Mouse (Mus musculus) heart, embryonic 16.5 days (tissue): ENCODE data around the gene Cog8. TPM values are rescaled to one million over a fixed set of nuclear protein-coding genes. Genes with fewer than 3 reads are reported as not detected.
"Not testable (repeated sequence)": the region's sequence is repeated elsewhere in the genome, so short reads cannot be mapped to it uniquely, and the experiment has no call there.

Experiments used
- ATAC-seq: fragments of 200-750 bp; cut with Nextera tagmentation; replicated peaks from 2 replicates; pipeline ENCODE4 v1.8.0; 2017; ENCODE audit warnings: moderate number of reproducible peaks; ENCODE audit not compliant: insufficient read depth, low FRiP score; ENCODE audit errors: extremely low read depth
- H3K27ac ChIP-seq: fragments of 300-500 bp; sonication (generic); 2 replicates; pipeline ENCODE4 v1.5.1; 2014; ENCODE audit warnings: mild to moderate bottlenecking, low read length, control low read depth, moderate library complexity
- H3K27me3 ChIP-seq: fragments of 300-500 bp; sonication (generic); 2 replicates; pipeline ENCODE4 v1.6.1; 2014; ENCODE audit warnings: low read length, mixed read lengths; ENCODE audit not compliant: control insufficient read depth, insufficient read depth
- H3K36me3 ChIP-seq: fragments of 300-500 bp; sonication (generic); 2 replicates; pipeline ENCODE4 v1.6.1; 2014; ENCODE audit not compliant: control insufficient read depth, insufficient read depth
- H3K4me1 ChIP-seq: fragments of 300-500 bp; sonication (generic); 2 replicates; pipeline ENCODE4 v1.6.1; 2014; ENCODE audit warnings: low read length, mixed read lengths; ENCODE audit not compliant: control insufficient read depth, insufficient read depth
- H3K4me2 ChIP-seq: fragments of 300-500 bp; sonication (generic); 2 replicates; pipeline ENCODE4 v1.6.1; 2014; ENCODE audit warnings: low read depth, mild to moderate bottlenecking, control low read depth, low read length
- H3K4me3 ChIP-seq: fragments of 300-500 bp; sonication (generic); 2 replicates; pipeline ENCODE4 v1.5.1; 2014; ENCODE audit warnings: mild to moderate bottlenecking, control low read depth, low read length
- H3K9ac ChIP-seq: fragments of 300-500 bp; sonication (generic); 2 replicates; pipeline ENCODE4 v1.6.1; 2014; ENCODE audit warnings: low read length, control low read depth
- H3K9me3 ChIP-seq: fragments of 300-500 bp; sonication (generic); replicated peaks from 2 replicates; pipeline ENCODE4 v1.6.1; 2016; ENCODE audit warnings: low read length; ENCODE audit not compliant: control insufficient read depth
- WGBS: fragments of 180-500 bp; shearing (Covaris S2); extraction: QIAGEN DNeasy Blood & Tissue Kit; methylation state at CpG from one replicate; pipeline ENCODE4 v1.1.7; 2014; 5-methylcytosine and 5-hydroxymethylcytosine counted together
- microRNA-seq: library from miRNA; unstranded; fragments of <30 nt; microRNA quantifications from one replicate; pipeline ENCODE4, GENCODE M21; 2017
- polyA plus RNA-seq: library from polyadenylated mRNA; unstranded; fragments of >200 nt; fragmentation: Nextera tagmentation; extraction: Ambion mirVana; gene quantifications from 2 replicates; pipeline ENCODE4 v1.2.1, GENCODE M21; 2015

Cog8 gene
- polyA plus RNA-seq, 1 experiment from 2014 or later, result 27.6 TPM

- ATAC-seq, result no peak
- Histone ChIP-seq H3K4me3 (no peak overlapping the region), H3K4me1 (no peaks in the 10 kb centered on the region), H3K9ac (no peak overlapping the region), H3K9me3 (no peaks in the 10 kb centered on the region), H3K36me3 (peaks cover 2% of the 10 kb centered on the region), H3K27ac (no peak overlapping the region), H3K27me3 (no peaks in the 10 kb centered on the region), H3K4me2 (no peak overlapping the region)
- WGBS, result 70% methylated on average over 4 of the region's 4 CpGs
These were observed 59.1 kb downstream of the Cog8 start for GRCm38 (mm10) chr8:106997416-106997815.

GRCm38 (mm10) chr8:106996339-106996738, 60.1 kb downstream of the Cog8 start:
- H3K4me1 ChIP-seq, H3K9ac ChIP-seq, H3K9me3 ChIP-seq, H3K4me2 ChIP-seq, H3K4me3 ChIP-seq, H3K27me3 ChIP-seq, H3K36me3 ChIP-seq, H3K27ac ChIP-seq, ATAC-seq: not testable (repeated sequence)
- WGBS, result 88% methylated on average over 4 of the region's 4 CpGs

Small RNAs within 50 kb of the gene (microRNA-seq; reads per million reads assigned to microRNA genes)
- gene Mir7075, result 1.4 reads per million

Other genes starting within 250 kb of the Cog8 start
- gene Has3, start 186.4 kb downstream of the Cog8 start, polyA plus RNA-seq, result 0.22 and 0.26 TPM in 2 replicates
- 42.5 and 48.1 TPM in 2 replicates for gene Utp4, start 163.1 kb downstream of the Cog8 start, polyA plus RNA-seq
- 11.7 and 12.4 TPM in 2 replicates for gene Sntb2, start 120.9 kb downstream of the Cog8 start, polyA plus RNA-seq
- gene Vps4a, start 25.5 kb downstream of the Cog8 start, polyA plus RNA-seq, result 57.2 and 57.8 TPM in 2 replicates
- 51.0 and 53.2 TPM in 2 replicates for gene Pdf, start 8.1 kb downstream of the Cog8 start, polyA plus RNA-seq
- gene Nip7, start 188 bp upstream of the Cog8 start, polyA plus RNA-seq, result 45.3 and 49.9 TPM in 2 replicates
- 0.17 TPM in 1 of 2 replicates, not detected in the other for gene Tmed6, start 9.0 kb upstream of the Cog8 start, polyA plus RNA-seq
- gene Terf2, start 39.9 kb upstream of the Cog8 start, polyA plus RNA-seq, result 10.0 and 10.2 TPM in 2 replicates
- gene Cyb5b, start 94.0 kb upstream of the Cog8 start, polyA plus RNA-seq, result 54.3 and 54.9 TPM in 2 replicates
- gene Nfat5, start 236.8 kb upstream of the Cog8 start, polyA plus RNA-seq, result 10.2 and 10.7 TPM in 2 replicates